Comparison of ENCODE assay signal across 33 mouse cellular contexts in the genomic region with DNA sequence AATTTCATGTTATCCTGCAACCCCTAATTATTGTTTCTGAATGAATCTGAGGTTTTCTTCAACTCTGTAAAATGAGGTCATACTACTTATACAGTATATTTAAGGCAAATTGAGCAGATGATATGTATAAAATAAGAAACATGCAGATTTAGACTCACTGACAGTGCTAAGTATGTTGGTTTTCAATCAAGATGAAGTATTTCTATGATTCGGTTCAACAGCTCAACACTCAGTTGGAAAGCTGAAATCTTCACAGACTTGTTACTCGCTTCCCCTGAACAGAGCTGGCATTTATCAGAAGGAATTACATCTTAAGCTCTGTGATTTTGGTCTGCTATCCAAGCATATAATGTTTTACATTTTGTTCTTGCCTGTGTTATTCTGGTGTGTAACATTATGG.
"Had no signal": no experiment of that assay in that cellular context is flagged by ENCODE, and none has a peak within 500 bp of the region (broad histone marks: within the 10 kb centered on the region; RNA-seq: fewer than 3 reads in every experiment).

No protein-coding gene starts in this region.

- DNase-seq: left cerebral cortex, postnatal 4 days; liver; liver, embryonic 13.5 days; liver, postnatal 0 days; lung, adult 18-20 months; lung, adult 2 months; lung, embryonic 14.5 days; lung, postnatal 10 days; lung, postnatal 14 days; lung, postnatal 36 days; lung, postnatal 4 days; midbrain, embryonic 14.5 days had no signal

- H3K4me3 ChIP-seq: limb, embryonic 10.5 days; limb, embryonic 12.5 days; limb, embryonic 13.5 days; limb, embryonic 15.5 days; liver, embryonic 12.5 days; liver, embryonic 13.5 days; liver, embryonic 15.5 days; lung, embryonic 15.5 days; megakaryocyte, embryonic 14.5 days; midbrain, embryonic 10.5 days; midbrain, embryonic 12.5 days; midbrain, embryonic 13.5 days; midbrain, embryonic 15.5 days; myocyte; neural tube, embryonic 12.5 days; neural tube, embryonic 13.5 days had no signal

- H3K4me2 ChIP-seq: limb, embryonic 12.5 days; limb, embryonic 13.5 days; limb, embryonic 15.5 days; liver, embryonic 11.5 days; liver, embryonic 12.5 days; liver, embryonic 13.5 days; liver, embryonic 15.5 days; lung, embryonic 14.5 days; lung, embryonic 15.5 days; midbrain, embryonic 11.5 days; midbrain, embryonic 12.5 days; midbrain, embryonic 13.5 days; midbrain, embryonic 15.5 days; neural tube, embryonic 12.5 days; neural tube, embryonic 13.5 days had no signal

- H3K27ac ChIP-seq: limb, embryonic 10.5 days; limb, embryonic 12.5 days; limb, embryonic 13.5 days; limb, embryonic 15.5 days; liver, embryonic 12.5 days; liver, embryonic 13.5 days; liver, embryonic 14.5 days; liver, embryonic 15.5 days; lung, embryonic 15.5 days; macrophage; midbrain, embryonic 10.5 days; midbrain, embryonic 12.5 days; midbrain, embryonic 13.5 days; midbrain, embryonic 15.5 days; neural tube, embryonic 12.5 days; neural tube, embryonic 13.5 days had no signal

- H3K4me1 ChIP-seq: limb, embryonic 10.5 days; limb, embryonic 12.5 days; limb, embryonic 13.5 days; limb, embryonic 15.5 days; liver, embryonic 12.5 days; liver, embryonic 13.5 days; liver, embryonic 15.5 days; lung, embryonic 15.5 days; megakaryocyte, embryonic 14.5 days; midbrain, embryonic 10.5 days; midbrain, embryonic 12.5 days; midbrain, embryonic 13.5 days; midbrain, embryonic 15.5 days; neural tube, embryonic 12.5 days; neural tube, embryonic 13.5 days had no signal

- H3K9ac ChIP-seq: limb, embryonic 12.5 days; limb, embryonic 13.5 days; limb, embryonic 15.5 days; liver, embryonic 12.5 days; liver, embryonic 13.5 days; liver, embryonic 14.5 days; liver, embryonic 15.5 days; liver, postnatal 0 days; lung, embryonic 14.5 days; lung, embryonic 15.5 days; midbrain, embryonic 12.5 days; midbrain, embryonic 13.5 days; midbrain, embryonic 15.5 days; neural tube, embryonic 12.5 days; neural tube, embryonic 13.5 days had no signal

- ATAC-seq: liver, embryonic 12.5 days; liver, postnatal 0 days; lung, postnatal 0 days; midbrain, embryonic 13.5 days; midbrain, embryonic 15.5 days; midbrain, embryonic 16.5 days had no signal

- H3K27me3 ChIP-seq: limb, embryonic 12.5 days; limb, embryonic 13.5 days; limb, embryonic 15.5 days; liver, embryonic 12.5 days; liver, embryonic 13.5 days; liver, embryonic 15.5 days; lung, embryonic 15.5 days; megakaryocyte, embryonic 14.5 days; midbrain, embryonic 12.5 days; midbrain, embryonic 13.5 days; midbrain, embryonic 15.5 days; neural tube, embryonic 12.5 days; neural tube, embryonic 13.5 days had no signal

- H3K36me3 ChIP-seq: limb, embryonic 10.5 days; limb, embryonic 12.5 days; limb, embryonic 13.5 days; limb, embryonic 15.5 days; liver, embryonic 12.5 days; liver, embryonic 13.5 days; liver, embryonic 15.5 days; lung, embryonic 15.5 days; midbrain, embryonic 10.5 days; midbrain, embryonic 12.5 days; midbrain, embryonic 13.5 days; midbrain, embryonic 15.5 days; neural tube, embryonic 12.5 days; neural tube, embryonic 13.5 days had no signal

- H3K9me3 ChIP-seq: limb, embryonic 10.5 days; limb, embryonic 12.5 days; limb, embryonic 13.5 days; limb, embryonic 15.5 days; liver, embryonic 12.5 days; liver, embryonic 13.5 days; liver, embryonic 15.5 days; lung, embryonic 15.5 days; midbrain, embryonic 10.5 days; midbrain, embryonic 12.5 days; midbrain, embryonic 13.5 days; midbrain, embryonic 15.5 days; neural tube, embryonic 12.5 days; neural tube, embryonic 13.5 days had no signal
